Mouse (Mus musculus) lung, embryonic 16.5 days (tissue): Measurements from ENCODE around the gene Foxa3. TPM values are rescaled to one million over a fixed set of nuclear protein-coding genes. Genes with fewer than 3 reads are reported as not detected.
"Not testable (repeated sequence)": the region's sequence is repeated elsewhere in the genome, so short reads cannot be mapped to it uniquely, and the experiment has no call there.

Source experiments
- ATAC-seq: fragments of 200-750 bp; cut with Nextera tagmentation; 2 replicates; pipeline ENCODE4 v1.8.0; 2017; ENCODE audit warnings: low read depth, mild to moderate bottlenecking, moderate library complexity
- H3K27ac ChIP-seq: fragments of 300-500 bp; sonication (generic); 2 replicates; pipeline ENCODE4 v1.5.1; 2014; ENCODE audit warnings: mild to moderate bottlenecking, control low read depth, low read length
- H3K27me3 ChIP-seq: fragments of 300-500 bp; sonication (generic); 2 replicates; pipeline ENCODE4 v1.6.1; 2014; ENCODE audit warnings: low read depth, low read length, mixed read lengths; ENCODE audit not compliant: control insufficient read depth, insufficient read depth
- H3K36me3 ChIP-seq: fragments of 300-500 bp; sonication (generic); 2 replicates; pipeline ENCODE4 v1.6.1; 2014; ENCODE audit warnings: low read length; ENCODE audit not compliant: control insufficient read depth, insufficient read depth
- H3K4me1 ChIP-seq: fragments of 300-500 bp; sonication (generic); replicated peaks from 2 replicates; pipeline ENCODE4 v1.6.1; 2014; ENCODE audit warnings: low read length, mixed read lengths; ENCODE audit not compliant: control insufficient read depth, insufficient read depth
- H3K4me2 ChIP-seq: fragments of 300-500 bp; sonication (generic); 2 replicates; pipeline ENCODE4 v1.6.1; 2014; ENCODE audit warnings: low read depth, low read length, control low read depth
- H3K4me3 ChIP-seq: fragments of 300-500 bp; sonication (generic); 2 replicates; pipeline ENCODE4 v1.5.1; 2014; ENCODE audit warnings: mild to moderate bottlenecking, low read length, control low read depth
- H3K9ac ChIP-seq: fragments of 300-500 bp; sonication (generic); 2 replicates; pipeline ENCODE4 v1.6.1; 2014; ENCODE audit warnings: low read length, control low read depth
- H3K9me3 ChIP-seq: fragments of 300-500 bp; sonication (generic); 2 replicates; pipeline ENCODE4 v1.6.1; 2016; ENCODE audit warnings: low read length; ENCODE audit not compliant: control insufficient read depth
- WGBS: fragments of 180-500 bp; shearing (Covaris S2); extraction: QIAGEN DNeasy Blood & Tissue Kit; methylation state at CpG from one replicate; pipeline ENCODE4 v1.1.7; 2014; 5-methylcytosine and 5-hydroxymethylcytosine counted together
- polyA plus RNA-seq: library from polyadenylated mRNA; unstranded; fragments of >200 nt; fragmentation: Nextera tagmentation; extraction: Ambion mirVana; gene quantifications from 2 replicates; pipeline ENCODE4 v1.2.1, GENCODE M21; 2015

Foxa3 gene
- 2.3 TPM in 2 replicates for polyA plus RNA-seq

GRCm38 (mm10) chr7:19023357-19023814 lies at the start of gene Foxa3:
Gene Foxa3 (minus strand): TSS chr7:19023538.
- Histone ChIP-seq H3K4me2 (peak within 1 kb of the TSS; percentile 47), H3K4me1 (peaks cover 15% of the 10 kb centered on the region), H3K27me3 (peaks cover 21% of the 10 kb centered on the region), H3K9ac (peak within 1 kb of the TSS; percentile 90), H3K4me3 (peak within 1 kb of the TSS; percentile 91), H3K9me3 (no peaks in the 10 kb centered on the region), H3K36me3 (no peaks in the 10 kb centered on the region), H3K27ac (peak within 1 kb of the TSS; percentile 45)
- peak; percentile 21 for ATAC-seq
- under 1% methylated on average over 30 of the region's 30 CpGs for WGBS

GRCm38 (mm10) chr7:19071024-19071423 lies 47.7 kb upstream of the Foxa3 start:
- not testable (repeated sequence) for H3K4me1 ChIP-seq, H3K36me3 ChIP-seq, H3K9me3 ChIP-seq, H3K4me3 ChIP-seq, H3K27ac ChIP-seq, ATAC-seq, H3K9ac ChIP-seq, H3K4me2 ChIP-seq
- peaks cover 13% of the 10 kb centered on the region for H3K27me3 ChIP-seq
- WGBS: 47% methylated on average over 3 of the region's 3 CpGs

GRCm38 (mm10) chr7:19069500-19069899 lies 46.2 kb upstream of the Foxa3 start:
- no peak overlapping the region for H3K27ac ChIP-seq
- H3K27me3 ChIP-seq: peaks cover 28% of the 10 kb centered on the region
- H3K4me1 ChIP-seq: no peaks in the 10 kb centered on the region
- no peaks in the 10 kb centered on the region for H3K9me3 ChIP-seq
- H3K36me3 ChIP-seq: no peaks in the 10 kb centered on the region
- H3K4me2 ChIP-seq: no peak overlapping the region
- H3K9ac ChIP-seq: no peak overlapping the region
- ATAC-seq: no peak
- WGBS: 45% methylated on average over 3 of the region's 3 CpGs
- H3K4me3 ChIP-seq: no peak overlapping the region

- Histone ChIP-seq H3K4me3 (no peak overlapping the region), H3K4me1 (no peaks in the 10 kb centered on the region), H3K9me3 (no peaks in the 10 kb centered on the region), H3K27ac (no peak overlapping the region), H3K4me2 (no peak overlapping the region), H3K9ac (no peak overlapping the region), H3K36me3 (no peaks in the 10 kb centered on the region), H3K27me3 (peaks cover 31% of the 10 kb centered on the region)
- no peak for ATAC-seq
- 3% methylated on average over 2 of the region's 2 CpGs for WGBS
These were observed 45.4 kb upstream of the Foxa3 start for GRCm38 (mm10) chr7:19068707-19069106.

GRCm38 (mm10) chr7:19067935-19068334 lies 44.6 kb upstream of the Foxa3 start:
- H3K9me3 ChIP-seq: no peaks in the 10 kb centered on the region
- H3K27me3 ChIP-seq: peaks cover 31% of the 10 kb centered on the region
- 57% methylated on average over 13 of the region's 14 CpGs for WGBS

GRCm38 (mm10) chr7:19067063-19067462 lies 43.7 kb upstream of the Foxa3 start:
- WGBS: 47% methylated on average over 14 of the region's 14 CpGs
- no peak overlapping the region for H3K4me2 ChIP-seq

More at GRCm38 (mm10) chr7:19067935-19068334, 44.6 kb upstream of the Foxa3 start:
- no peaks in the 10 kb centered on the region for H3K36me3 ChIP-seq
- no peak overlapping the region for H3K4me3 ChIP-seq
- H3K9ac ChIP-seq: no peak overlapping the region
- H3K4me1 ChIP-seq: no peaks in the 10 kb centered on the region
- H3K27ac ChIP-seq: no peak overlapping the region
- no peak for ATAC-seq
- H3K4me2 ChIP-seq: no peak overlapping the region

GRCm38 (mm10) chr7:19065896-19066295 lies 42.6 kb upstream of the Foxa3 start:
- Histone ChIP-seq H3K4me2 (0 out of 2 replicates have a peak overlapping the region, but pooled peaks have one; percentile 17), H3K27me3 (peaks cover 31% of the 10 kb centered on the region), H3K36me3 (no peaks in the 10 kb centered on the region), H3K4me3 (peak overlapping the region; percentile 4; the same call in 1 of the 2 replicates), H3K4me1 (no peaks in the 10 kb centered on the region), H3K27ac (no peak overlapping the region), H3K9me3 (no peaks in the 10 kb centered on the region), H3K9ac (no peak overlapping the region)
- no peak for ATAC-seq
- WGBS: 48% methylated on average over 13 of the region's 13 CpGs

More at GRCm38 (mm10) chr7:19067063-19067462, 43.7 kb upstream of the Foxa3 start:
- H3K27ac ChIP-seq: no peak overlapping the region
- H3K27me3 ChIP-seq: peaks cover 31% of the 10 kb centered on the region
- no peaks in the 10 kb centered on the region for H3K4me1 ChIP-seq
- ATAC-seq: peak; percentile 23; the same call in 1 of the 2 replicates
- H3K9ac ChIP-seq: no peak overlapping the region
- no peaks in the 10 kb centered on the region for H3K36me3 ChIP-seq
- H3K9me3 ChIP-seq: no peaks in the 10 kb centered on the region
- no peak overlapping the region for H3K4me3 ChIP-seq

GRCm38 (mm10) chr7:19057405-19057804 lies 34.1 kb upstream of the Foxa3 start:
- H3K4me2 ChIP-seq: no peak overlapping the region
- ATAC-seq: no peak
- no peaks in the 10 kb centered on the region for H3K4me1 ChIP-seq
- H3K9ac ChIP-seq: no peak overlapping the region
- H3K36me3 ChIP-seq: peaks cover 4% of the 10 kb centered on the region
- H3K27me3 ChIP-seq: no peaks in the 10 kb centered on the region
- H3K27ac ChIP-seq: no peak overlapping the region
- H3K4me3 ChIP-seq: no peak overlapping the region
- WGBS: 72% methylated on average over 10 of the region's 10 CpGs
- no peaks in the 10 kb centered on the region for H3K9me3 ChIP-seq

- Histone ChIP-seq H3K27ac (no peak overlapping the region), H3K9me3 (no peaks in the 10 kb centered on the region), H3K9ac (no peak overlapping the region), H3K4me1 (no peaks in the 10 kb centered on the region), H3K36me3 (peaks cover 12% of the 10 kb centered on the region), H3K4me3 (no peak overlapping the region), H3K27me3 (no peaks in the 10 kb centered on the region), H3K4me2 (no peak overlapping the region)
- ATAC-seq: 0 out of 2 replicates have a peak, but pooled peaks have one; percentile 4
- 87% methylated on average over 8 of the region's 8 CpGs for WGBS
These were observed 31.8 kb upstream of the Foxa3 start for GRCm38 (mm10) chr7:19055108-19055507.

GRCm38 (mm10) chr7:19054777-19055076 lies 31.4 kb upstream of the Foxa3 start:
- Histone ChIP-seq H3K9ac (no peak overlapping the region), H3K4me1 (no peaks in the 10 kb centered on the region), H3K4me2 (no peak overlapping the region), H3K4me3 (no peak overlapping the region), H3K9me3 (no peaks in the 10 kb centered on the region), H3K36me3 (peaks cover 15% of the 10 kb centered on the region), H3K27me3 (no peaks in the 10 kb centered on the region), H3K27ac (no peak overlapping the region)
- ATAC-seq: peak; percentile 24; the same call in 1 of the 2 replicates
- WGBS: 61% methylated on average over 9 of the region's 9 CpGs
